Mouse (Mus musculus) stomach, postnatal 0 days (tissue): ENCODE results near the gene Rragd. TPM values are rescaled to one million over a fixed set of nuclear protein-coding genes. Genes with fewer than 3 reads are reported as not detected.
A peak's percentile ranks its signal among the peaks of the same experiment; 100 is the strongest.

ENCODE experiments used
- ATAC-seq: fragments of 200-750 bp; cut with Nextera tagmentation; 2 replicates; pipeline ENCODE4 v1.8.0; 2017; ENCODE audit not compliant: low FRiP score, low TSS enrichment
- DNase-seq: peaks from one replicate; pipeline ENCODE4 v3.0.0-alpha.2; 2016; ENCODE audit warnings: low spot score
- H3K27ac ChIP-seq: fragments of 300-500 bp; sonication (generic); replicated peaks from 2 replicates; pipeline ENCODE4 v1.5.1; 2014; ENCODE audit warnings: mild to moderate bottlenecking, control low read depth
- H3K27me3 ChIP-seq: fragments of 300-500 bp; sonication (generic); 2 replicates; pipeline ENCODE4 v1.6.1; 2014; ENCODE audit warnings: low read length; ENCODE audit not compliant: control insufficient read depth, insufficient read depth
- H3K36me3 ChIP-seq: fragments of 300-500 bp; sonication (generic); 2 replicates; pipeline ENCODE4 v1.6.1; 2014; ENCODE audit warnings: low read length, mixed read lengths; ENCODE audit not compliant: control insufficient read depth, insufficient read depth
- H3K4me1 ChIP-seq: fragments of 300-500 bp; sonication (generic); replicated peaks from 2 replicates; pipeline ENCODE4 v1.6.1; 2014; ENCODE audit warnings: antibody characterized with exemption; ENCODE audit not compliant: control insufficient read depth, insufficient read depth
- H3K4me2 ChIP-seq: fragments of 300-500 bp; sonication (generic); replicated peaks from 2 replicates; pipeline ENCODE4 v1.6.1; 2014; ENCODE audit warnings: low read depth, mild to moderate bottlenecking, control low read depth, moderate library complexity
- H3K4me3 ChIP-seq: fragments of 300-500 bp; sonication (generic); 2 replicates; pipeline ENCODE4 v1.5.1; 2014; ENCODE audit warnings: low read depth, low read length, control low read depth
- H3K9ac ChIP-seq: fragments of 300-500 bp; sonication (generic); 2 replicates; pipeline ENCODE4 v1.6.1; 2014; ENCODE audit warnings: mild to moderate bottlenecking, low read length, control low read depth, mixed read lengths
- H3K9me3 ChIP-seq: fragments of 300-500 bp; sonication (generic); 2 replicates; pipeline ENCODE4 v1.6.1; 2016; ENCODE audit warnings: low read length; ENCODE audit not compliant: control insufficient read depth
- CTCF ChIP-seq: IDR thresholded peaks from 2 replicates; pipeline ENCODE4 v1.5.1; 2016; ENCODE audit warnings: antibody characterized with exemption, low read depth, mild to moderate bottlenecking, moderate library complexity
- EP300 ChIP-seq: optimal IDR thresholded peaks from 2 replicates; pipeline ENCODE3; 2016; ENCODE audit warnings: antibody characterized with exemption
- WGBS: fragments of 180-500 bp; shearing (Covaris S2); extraction: QIAGEN DNeasy Blood & Tissue Kit; methylation state at CpG from one replicate; pipeline ENCODE4 v1.1.7; 2014; 5-methylcytosine and 5-hydroxymethylcytosine counted together
- polyA plus RNA-seq: library from polyadenylated mRNA; unstranded; fragments of >200 nt; fragmentation: Nextera tagmentation; extraction: Ambion mirVana; gene quantifications from 2 replicates; pipeline ENCODE4 v1.2.1, GENCODE M21; 2015

Rragd gene
- polyA plus RNA-seq, 1 experiment from 2014 or later = 1.7 TPM

GRCm38 (mm10) chr4:32948696-32949095 is 34.1 kb upstream of the Rragd start:
- no peak for TF ChIP-seq CTCF
- TF ChIP-seq EP300 = no peak
- Histone ChIP-seq H3K36me3 (no peaks in the 10 kb centered on the region), H3K27me3 (no peaks in the 10 kb centered on the region), H3K4me2 (no peak overlapping the region), H3K9me3 (no peaks in the 10 kb centered on the region), H3K4me1 (0 out of 2 replicates have a peak, but pooled peaks cover 2% of the 10 kb centered on the region), H3K9ac (no peak overlapping the region), H3K4me3 (no peak overlapping the region), H3K27ac (no peak overlapping the region)
- 54% methylated on average over 10 of the region's 10 CpGs for WGBS
- no peak for ATAC-seq
- DNase-seq = no peak

- DNase-seq = peak; percentile 90
- no peaks in the 10 kb centered on the region for H3K36me3 ChIP-seq
- peak; percentile 97 for ATAC-seq
Observed at GRCm38 (mm10) chr4:32950356-32951034, 32.3 kb upstream of the Rragd start, which contains the start of gene Ankrd6. Gene Ankrd6, minus strand, starts transcription at chr4:32950841.

GRCm38 (mm10) chr4:32951035-32951940 is 31.5 kb upstream of the Rragd start:
- peak; percentile 27 for DNase-seq
- peak overlapping the region; percentile 71; the same call in 1 of the 2 replicates for H3K9ac ChIP-seq
- WGBS = 2% methylated on average over 34 of the region's 34 CpGs

More at GRCm38 (mm10) chr4:32950356-32951034, 32.3 kb upstream of the Rragd start, which contains the start of gene Ankrd6:
- H3K4me1 ChIP-seq = 0 out of 2 replicates have a peak, but pooled peaks cover 2% of the 10 kb centered on the region
- TF ChIP-seq EP300 (no peak), CTCF (peak; percentile 90)
- H3K27me3 ChIP-seq = no peaks in the 10 kb centered on the region
- peak within 1 kb of the TSS; percentile 71 for H3K9ac ChIP-seq
- WGBS = under 1% methylated on average over 64 of the region's 66 CpGs
- H3K4me3 ChIP-seq = peak within 1 kb of the TSS; percentile 68
- peak within 1 kb of the TSS; percentile 98 for H3K4me2 ChIP-seq
- H3K27ac ChIP-seq = no peak within 1 kb of the TSS
- no peaks in the 10 kb centered on the region for H3K9me3 ChIP-seq

GRCm38 (mm10) chr4:32952681-32953080 is 30.2 kb upstream of the Rragd start:
- Histone ChIP-seq H3K36me3 (no peaks in the 10 kb centered on the region), H3K4me2 (no peak overlapping the region; the same call in 1 of the 2 replicates), H3K9ac (no peak overlapping the region), H3K9me3 (no peaks in the 10 kb centered on the region), H3K4me3 (no peak overlapping the region), H3K4me1 (0 out of 2 replicates have a peak, but pooled peaks cover 2% of the 10 kb centered on the region), H3K27me3 (no peaks in the 10 kb centered on the region), H3K27ac (no peak overlapping the region)
- TF ChIP-seq EP300 (no peak), CTCF (no peak)
- WGBS = 10% methylated on average over 7 of the region's 7 CpGs
- ATAC-seq = no peak
- no peak for DNase-seq

More at GRCm38 (mm10) chr4:32951035-32951940, 31.5 kb upstream of the Rragd start:
- Histone ChIP-seq H3K9me3 (no peaks in the 10 kb centered on the region), H3K4me1 (0 out of 2 replicates have a peak, but pooled peaks cover 2% of the 10 kb centered on the region), H3K27ac (no peak overlapping the region), H3K27me3 (no peaks in the 10 kb centered on the region), H3K4me3 (peak overlapping the region; percentile 68), H3K4me2 (peak overlapping the region; percentile 98), H3K36me3 (no peaks in the 10 kb centered on the region)
- TF ChIP-seq CTCF (no peak), EP300 (no peak)
- ATAC-seq = peak; percentile 28; the same call in 1 of the 2 replicates

GRCm38 (mm10) chr4:32956423-32956822 is 26.4 kb upstream of the Rragd start:
- ATAC-seq (no peak), DNase-seq (no peak)
- WGBS = 43% methylated on average over 2 of the region's 2 CpGs
- H3K4me1 ChIP-seq = no peaks in the 10 kb centered on the region
- H3K9ac ChIP-seq = no peak overlapping the region
- TF ChIP-seq CTCF (no peak), EP300 (no peak)
- no peak overlapping the region for H3K4me2 ChIP-seq
- H3K4me3 ChIP-seq = no peak overlapping the region
- H3K9me3 ChIP-seq = no peaks in the 10 kb centered on the region
- no peaks in the 10 kb centered on the region for H3K27me3 ChIP-seq
- no peak overlapping the region for H3K27ac ChIP-seq
- H3K36me3 ChIP-seq = no peaks in the 10 kb centered on the region
